Mouse (Mus musculus) testis, adult 2 months (tissue): Measurements from ENCODE around the gene Zswim1. TPM values are rescaled to one million over a fixed set of nuclear protein-coding genes. Genes with fewer than 3 reads are reported as not detected.
A peak's percentile ranks its signal among the peaks of the same experiment; 100 is the strongest.

Experiments
- H3K27ac ChIP-seq: fragments of 200-500 bp; 2 replicates; pipeline ENCODE4 v1.5.1; 2012; ENCODE audit warnings: low read depth, low read length; ENCODE audit not compliant: control insufficient read depth, insufficient read depth
- H3K27me3 ChIP-seq: fragments of 200-500 bp; 2 replicates; pipeline ENCODE4 v1.6.1; 2012; ENCODE audit warnings: mild to moderate bottlenecking, low read length, moderate library complexity; ENCODE audit not compliant: control insufficient read depth, insufficient read depth
- H3K36me3 ChIP-seq: fragments of 200-500 bp; 2 replicates; pipeline ENCODE4 v1.6.1; 2012; ENCODE audit warnings: mild to moderate bottlenecking, low read length; ENCODE audit not compliant: control insufficient read depth, insufficient read depth
- H3K4me1 ChIP-seq: fragments of 200-500 bp; 2 replicates; pipeline ENCODE4 v1.6.1; 2012; ENCODE audit warnings: low read length; ENCODE audit not compliant: control insufficient read depth, insufficient read depth
- H3K4me3 ChIP-seq: fragments of 200-500 bp; 2 replicates; pipeline ENCODE4 v1.5.1; 2012; ENCODE audit warnings: low read depth, mild to moderate bottlenecking, low read length, moderate library complexity, mixed read lengths; ENCODE audit not compliant: control insufficient read depth
- CTCF ChIP-seq: fragments of 200-500 bp; IDR thresholded peaks from 2 replicates; pipeline ENCODE4 v1.5.1; 2012; ENCODE audit warnings: low read depth, mild to moderate bottlenecking, inconsistent platforms, low read length, moderate library complexity; ENCODE audit not compliant: control insufficient read depth, insufficient read depth, insufficient replicate concordance
- POLR2A ChIP-seq: fragments of 200-500 bp; IDR thresholded peaks from 2 replicates; pipeline ENCODE4 v1.6.1; 2012; ENCODE audit warnings: low read depth, mild to moderate bottlenecking, inconsistent platforms, low read length, moderate library complexity; ENCODE audit not compliant: control insufficient read depth
- polyA plus RNA-seq: library from polyadenylated mRNA; depleted of rRNA; stranded (reverse); fragments of >200 nt; gene quantifications from 2 replicates; pipeline ENCODE4 v1.2.3, GENCODE M21; 2012

Gene Zswim1
- polyA plus RNA-seq, 1 experiment = 26.0 TPM

- H3K27ac ChIP-seq = no peak overlapping the region
- H3K27me3 ChIP-seq = no peaks in the 10 kb centered on the region
- H3K36me3 ChIP-seq = no peaks in the 10 kb centered on the region
- H3K4me3 ChIP-seq = no peak overlapping the region
- peaks cover 5% of the 10 kb centered on the region for H3K4me1 ChIP-seq
- TF ChIP-seq CTCF (no peak), POLR2A (no peak)
These were observed 43.7 kb upstream of the Zswim1 start for GRCm38 (mm10) chr2:164778809-164779208.

- H3K4me3 ChIP-seq = no peak within 1 kb of the TSS
- TF ChIP-seq CTCF (no peak), POLR2A (no peak)
- no peak within 1 kb of the TSS for H3K27ac ChIP-seq
- no peaks in the 10 kb centered on the region for H3K27me3 ChIP-seq
- peaks cover 5% of the 10 kb centered on the region for H3K4me1 ChIP-seq
- no peaks in the 10 kb centered on the region for H3K36me3 ChIP-seq
These were observed 42.9 kb upstream of the Zswim1 start, which contains the start of gene Tnnc2 for GRCm38 (mm10) chr2:164779481-164780086. Tnnc2 (minus strand) TSS chr2:164779967.

- Histone ChIP-seq H3K4me3 (no peak overlapping the region), H3K4me1 (peaks cover 20% of the 10 kb centered on the region)
- TF ChIP-seq CTCF (no peak), POLR2A (no peak)
These were observed 40.6 kb upstream of the Zswim1 start for GRCm38 (mm10) chr2:164781876-164782275.

GRCm38 (mm10) chr2:164783926-164784581 is 38.4 kb upstream of the Zswim1 start:
- no peaks in the 10 kb centered on the region for H3K36me3 ChIP-seq
- H3K4me3 ChIP-seq = no peak overlapping the region
- no peak overlapping the region for H3K27ac ChIP-seq
- H3K4me1 ChIP-seq = peaks cover 20% of the 10 kb centered on the region
- TF ChIP-seq CTCF (no peak), POLR2A (no peak)
- no peaks in the 10 kb centered on the region for H3K27me3 ChIP-seq

More at GRCm38 (mm10) chr2:164781876-164782275, 40.6 kb upstream of the Zswim1 start:
- Histone ChIP-seq H3K27ac (no peak overlapping the region), H3K36me3 (no peaks in the 10 kb centered on the region), H3K27me3 (no peaks in the 10 kb centered on the region)

- Histone ChIP-seq H3K4me3 (peak overlapping the region; percentile 93), H3K27ac (peak overlapping the region; percentile 79), H3K36me3 (no peaks in the 10 kb centered on the region), H3K4me1 (peaks cover 20% of the 10 kb centered on the region), H3K27me3 (no peaks in the 10 kb centered on the region)
- TF ChIP-seq CTCF = no peak
- no peak for TF ChIP-seq POLR2A
These were observed 37.5 kb upstream of the Zswim1 start for GRCm38 (mm10) chr2:164784869-164785420.

GRCm38 (mm10) chr2:164785481-164786387 is 36.8 kb upstream of the Zswim1 start, which contains the start of gene Snx21:
Snx21 (plus strand) TSS chr2:164785823.
- Histone ChIP-seq H3K27me3 (no peaks in the 10 kb centered on the region), H3K4me3 (peak within 1 kb of the TSS; percentile 93), H3K27ac (peak within 1 kb of the TSS; percentile 89), H3K36me3 (no peaks in the 10 kb centered on the region), H3K4me1 (peaks cover 20% of the 10 kb centered on the region)
- peak; percentile 53 for TF ChIP-seq POLR2A
- no peak for TF ChIP-seq CTCF
